8 mouse cellular contexts compared by ENCODE assay signal in genomic region chr3:17786721-17787442, GRCm38 (mm10).
DNase-seq lines count a peak whose midpoint lies in the region; ATAC-seq lines count a peak whose summit lies in the region.

No protein-coding gene starts in this region.

- H3K4me2 ChIP-seq in forebrain, embryonic 16.5 days (ENCODE audit: low read length): peak overlapping the region; percentile 99

- DNase-seq in kidney, adult 9 months: peak; percentile 36
- no peak for DNase-seq in kidney, postnatal 10 days
- peak; percentile 56 for DNase-seq in mesoderm, embryonic 11.5 days (ENCODE audit: low read depth, low spot score)
- peak; percentile 33 for DNase-seq in testis, postnatal 14 days (ENCODE audit: low spot score)
- DNase-seq in spleen, postnatal 4 days (ENCODE audit: low spot score in 2 of 2): no peak
- DNase-seq in adrenal gland, adult 18-20 months (ENCODE audit: low spot score in 2 of 2): no peak

- H3K4me1 ChIP-seq in forebrain, embryonic 16.5 days (replicated peaks; ENCODE audit: control insufficient read depth, insufficient read depth, low read length): peaks cover 34% of the 10 kb centered on the region

- H3K36me3 ChIP-seq in forebrain, embryonic 16.5 days (ENCODE audit: control insufficient read depth, insufficient read depth): no peaks in the 10 kb centered on the region

- no peaks in the 10 kb centered on the region for H3K27me3 ChIP-seq in forebrain, embryonic 16.5 days (replicated peaks; ENCODE audit: control insufficient read depth, insufficient read depth, low read length)

- H3K9ac ChIP-seq in forebrain, embryonic 16.5 days (replicated peaks; ENCODE audit: low read depth, low read length): peak overlapping the region; percentile 91

- H3K4me3 ChIP-seq in forebrain, embryonic 16.5 days (replicated peaks; ENCODE audit: low read length): peak overlapping the region; percentile 55

- WGBS in forebrain, embryonic 16.5 days: 1% methylated on average over 34 of the region's 35 CpGs

- peak; percentile 47 for ATAC-seq in cerebellum, adult (ENCODE audit: insufficient number of reproducible peaks, low FRiP score, low TSS enrichment)
- peak; percentile 38 for ATAC-seq in forebrain, embryonic 16.5 days

- peak overlapping the region; percentile 97 for H3K27ac ChIP-seq in forebrain, embryonic 16.5 days (ENCODE audit: low read length)

- no peaks in the 10 kb centered on the region for H3K9me3 ChIP-seq in forebrain, embryonic 16.5 days (ENCODE audit: control insufficient read depth, low read length)

Comparison
In these comparisons a context has a peak if more than half of its experiments do, and no peak if none do; other contexts are left out.
1. DNase-seq: peak in kidney, adult 9 months (single experiment), mesoderm, embryonic 11.5 days (single experiment) and testis, postnatal 14 days (single experiment); none in kidney, postnatal 10 days (single experiment), spleen, postnatal 4 days (0 of 2) and adrenal gland, adult 18-20 months (0 of 2).